Mouse (Mus musculus) liver, adult 2 months (tissue): ENCODE data around the gene Asb16.

Source experiments
- CTCF ChIP-seq: fragments of 200-500 bp; IDR thresholded peaks from 2 replicates; pipeline ENCODE4 v1.5.1; 2011; ENCODE audit warnings: low read depth, low read length, control low read depth
- POLR2A ChIP-seq: fragments of 200-500 bp; IDR thresholded peaks from 2 replicates; pipeline ENCODE4 v1.6.1; 2011; ENCODE audit warnings: low read length, control low read depth; ENCODE audit not compliant: insufficient read depth; ENCODE audit errors: extremely low read depth

DNA sequence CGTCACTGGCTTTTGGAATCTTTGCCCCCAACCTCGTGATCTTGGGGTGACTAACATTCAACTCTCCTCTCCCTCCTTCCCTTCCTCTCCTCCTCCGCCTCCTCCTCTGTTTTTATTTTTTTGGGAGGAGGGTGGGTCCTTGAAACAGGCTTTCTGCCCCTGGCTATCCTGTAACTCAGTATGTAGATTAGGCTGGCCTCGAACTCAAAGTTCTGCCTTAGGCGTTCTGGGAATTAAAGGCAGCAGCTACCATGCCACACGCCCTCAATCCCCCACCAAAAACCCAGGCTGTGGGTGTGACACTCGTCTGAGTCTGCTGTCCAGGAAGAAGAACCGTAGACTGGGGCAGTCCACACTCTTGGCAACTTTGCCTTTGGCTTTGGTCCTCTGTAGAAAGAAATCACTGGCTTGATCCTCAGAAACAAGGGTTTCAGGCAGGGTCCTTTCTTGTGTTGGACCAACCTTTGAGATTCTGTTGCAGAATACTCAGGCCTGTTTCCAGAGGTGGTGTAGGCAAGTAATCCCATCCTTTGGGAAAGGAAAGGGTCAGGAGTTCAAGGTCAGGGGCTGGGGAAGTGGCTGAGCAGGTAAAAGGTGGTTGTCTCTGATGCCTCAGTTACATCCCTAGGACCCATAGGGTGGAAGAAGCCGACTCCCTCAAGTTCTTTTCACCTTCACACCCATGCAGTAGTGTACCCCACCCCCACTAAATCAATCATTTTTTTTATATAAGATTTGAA, 19.0 kb upstream of the Asb16 start:
- no peak for TF ChIP-seq CTCF
- TF ChIP-seq POLR2A, result no peak
